Mouse (Mus musculus) frontal cortex, postnatal 10 days (tissue): ENCODE data around the gene Ermn.

Experiments
- DNase-seq, 2 experiments: peaks; one replicate each; pipeline ENCODE4 v3.0.0; 2022; ENCODE audit warnings: low spot score in 2 of 2, mixed read lengths in 1 of 2

Gene Ermn

DNA sequence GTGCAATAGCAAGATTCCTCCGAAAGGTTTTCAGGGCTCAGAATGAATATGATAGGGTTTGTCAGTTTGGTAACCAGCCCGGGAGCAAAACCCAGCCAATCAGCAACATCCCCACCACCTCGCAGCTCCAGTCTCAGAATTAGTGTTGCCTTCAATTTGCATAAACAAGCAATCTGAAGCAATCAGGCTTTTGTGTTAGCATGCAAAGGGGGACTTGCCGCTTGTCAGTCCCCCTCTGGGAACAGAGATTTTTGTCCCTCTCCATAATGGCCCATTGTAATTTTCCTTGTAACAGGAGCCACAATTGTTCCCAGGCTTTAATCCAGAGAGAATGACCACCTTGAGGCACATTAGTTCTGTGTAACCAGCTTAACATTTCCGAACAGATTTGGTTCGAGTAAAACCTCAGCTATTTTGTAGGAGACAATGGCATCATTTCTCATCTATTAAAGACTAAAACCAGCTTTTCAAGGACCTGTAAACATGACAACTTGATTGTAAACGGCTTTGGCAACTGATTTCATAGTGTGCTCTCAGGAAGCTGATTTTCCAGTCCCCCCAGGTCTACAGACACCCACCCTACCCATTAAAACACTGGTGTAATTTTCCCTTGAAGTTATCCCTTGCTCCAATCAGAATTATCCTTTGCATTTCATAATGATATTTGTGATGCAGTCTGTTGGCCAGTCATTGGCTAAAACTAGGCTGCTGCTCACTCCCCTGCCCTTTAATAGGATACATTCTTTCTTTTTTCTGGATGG is at the start of gene Ermn:
Ermn (minus strand) TSS at position 44 of the 761 bp plus-strand sequence.
- DNase-seq: no peak

GRCm38 (mm10) chr2:58094818-58095217 is 42.2 kb upstream of the Ermn start:
- DNase-seq: no peak

DNA sequence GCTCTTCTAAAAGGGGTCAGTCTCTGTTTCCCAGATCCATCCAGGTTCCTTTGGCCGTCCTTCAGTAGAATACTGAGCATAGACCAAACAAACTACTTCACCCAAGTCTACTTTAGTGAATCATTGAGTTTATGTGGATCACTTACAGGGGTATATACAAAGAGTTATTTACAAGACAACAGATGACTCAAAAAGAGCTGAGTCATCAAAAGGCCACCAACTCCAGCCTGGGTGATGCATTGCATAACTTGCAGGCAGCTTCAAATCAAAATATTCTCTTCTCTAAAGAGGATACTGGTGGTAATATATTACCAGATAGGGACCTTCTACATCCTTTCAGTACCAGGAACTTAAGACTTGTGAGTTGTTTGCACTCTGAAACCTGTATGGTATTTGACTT is 33.8 kb upstream of the Ermn start:
- DNase-seq: no peak

- DNase-seq: no peak
Measured at GRCm38 (mm10) chr2:58079849-58080248, 27.2 kb upstream of the Ermn start.

DNA sequence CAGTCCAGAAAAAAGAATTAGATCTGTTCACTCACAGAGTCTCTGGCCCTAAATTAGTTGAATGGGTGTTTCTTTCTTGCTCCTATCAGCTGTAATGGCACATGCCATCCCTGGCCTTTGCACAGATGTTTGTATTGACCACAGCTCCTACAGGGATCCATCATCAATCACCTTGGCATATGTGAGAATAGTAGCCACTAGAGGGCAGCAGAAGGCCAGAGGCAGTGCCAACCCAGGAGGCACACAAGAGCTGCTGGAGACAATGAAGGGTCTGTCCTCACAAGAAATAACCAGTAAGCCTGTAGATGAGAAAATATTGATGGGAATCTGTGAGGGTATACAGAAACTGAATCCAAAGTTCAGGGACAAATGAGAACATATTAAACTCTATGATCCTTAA is 2.7 kb upstream of the Ermn start:
- DNase-seq: peak in 1 of 2 experiments; percentile 27

DNA sequence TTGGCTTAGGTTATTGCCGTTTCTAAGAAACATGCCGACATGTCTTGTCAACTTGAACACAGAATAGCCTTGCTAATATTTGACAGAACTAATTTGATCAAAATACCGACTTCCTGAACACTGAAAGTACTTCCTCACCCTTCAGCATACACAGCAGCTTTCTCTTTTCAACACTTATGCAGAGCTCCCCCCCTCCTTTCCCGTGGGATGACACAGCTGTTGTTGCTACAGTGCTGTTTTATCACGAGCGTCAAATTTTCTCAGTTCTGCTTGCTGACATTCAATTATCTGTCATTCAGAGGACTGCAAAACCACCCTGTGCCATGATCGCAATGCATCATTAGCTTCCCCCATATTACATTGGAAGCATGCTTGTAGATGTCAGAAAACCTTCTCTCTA is 10.8 kb downstream of the Ermn start:
- peak; percentile 18 to 46 for DNase-seq

GRCm38 (mm10) chr2:58036926-58037325 is 15.7 kb downstream of the Ermn start:
- DNase-seq: no peak

GRCm38 (mm10) chr2:58035635-58036034 is 17.0 kb downstream of the Ermn start:
- no peak for DNase-seq

GRCm38 (mm10) chr2:58031431-58031830 is 21.2 kb downstream of the Ermn start:
- DNase-seq: no peak

DNA sequence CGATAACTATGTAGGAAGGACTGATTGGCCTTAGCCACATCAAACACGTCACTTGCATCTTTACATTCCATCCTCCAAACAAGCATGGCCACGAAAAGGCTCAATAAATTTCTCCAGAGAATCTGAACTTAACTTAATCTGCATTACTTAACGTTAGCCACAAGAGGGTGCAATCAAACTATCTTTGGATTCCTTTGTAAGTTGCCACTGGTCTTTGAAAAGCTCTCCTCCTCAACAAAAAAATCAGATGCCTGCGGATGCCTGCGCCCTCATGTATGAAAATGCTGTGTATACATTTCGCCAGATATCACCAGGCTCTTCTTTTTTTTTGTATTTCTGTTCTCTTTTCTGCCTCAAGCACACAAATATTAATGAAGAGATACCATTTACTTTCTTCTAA is 23.3 kb downstream of the Ermn start:
- no peak for DNase-seq

- DNase-seq: no peak
Measured at GRCm38 (mm10) chr2:58026740-58027139, 25.9 kb downstream of the Ermn start.

DNA sequence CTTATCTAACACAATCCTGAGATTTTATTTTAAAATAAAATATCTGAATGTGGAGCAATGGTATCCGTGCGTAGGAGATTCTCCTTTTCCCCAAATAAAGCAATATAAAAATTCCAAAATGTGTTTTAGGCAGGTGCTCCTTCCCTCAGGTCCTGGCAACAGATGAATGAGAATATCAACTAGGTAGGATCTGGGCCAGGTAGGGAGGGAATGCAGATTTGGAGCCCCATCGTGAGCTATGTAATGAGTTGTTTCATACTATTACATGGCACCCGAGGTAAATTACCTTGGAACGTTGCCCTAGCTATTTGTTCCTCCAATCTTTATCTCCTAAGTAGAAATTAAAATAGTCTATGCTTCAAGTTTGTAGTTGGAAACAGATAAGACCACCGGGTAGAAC is 29.1 kb downstream of the Ermn start:
- DNase-seq: no peak

GRCm38 (mm10) chr2:58007081-58007480 is 45.6 kb downstream of the Ermn start:
- no peak for DNase-seq

- DNase-seq: no peak
Measured at GRCm38 (mm10) chr2:58001497-58001896, 51.2 kb downstream of the Ermn start.

GRCm38 (mm10) chr2:57997752-57998430 is 54.8 kb downstream of the Ermn start, which contains the start of gene Galnt5:
TSS of gene Galnt5 (plus strand) at chr2:57997884.
- DNase-seq: no peak
